Mouse (Mus musculus) intestine, embryonic 14.5 days (tissue): ENCODE measurements around the gene Furin. TPM values are rescaled to one million over a fixed set of nuclear protein-coding genes. Genes with fewer than 3 reads are reported as not detected.
A peak's percentile ranks its signal among the peaks of the same experiment; 100 is the strongest.

Experiments
- ATAC-seq: fragments of 200-750 bp; cut with Nextera tagmentation; replicated peaks from 2 replicates; pipeline ENCODE4 v1.8.0; 2017; ENCODE audit warnings: low read depth, moderate number of reproducible peaks, moderate TSS enrichment, moderate library complexity; ENCODE audit not compliant: low FRiP score, low TSS enrichment
- DNase-seq: peaks from one replicate; pipeline ENCODE4 v3.0.0-alpha.2; 2018; ENCODE audit warnings: low spot score
- H3K27ac ChIP-seq: fragments of 300-500 bp; sonication (generic); 2 replicates; pipeline ENCODE4 v1.5.1; 2014; ENCODE audit warnings: low read depth, mild to moderate bottlenecking, control low read depth
- H3K27me3 ChIP-seq: fragments of 300-500 bp; sonication (generic); replicated peaks from 2 replicates; pipeline ENCODE4 v1.6.1; 2014; ENCODE audit warnings: low read length, control low read depth; ENCODE audit not compliant: control insufficient read depth, insufficient read depth
- H3K36me3 ChIP-seq: fragments of 300-500 bp; sonication (generic); 2 replicates; pipeline ENCODE4 v1.6.1; 2014; ENCODE audit warnings: low read length, control low read depth; ENCODE audit not compliant: control insufficient read depth, insufficient read depth
- H3K4me1 ChIP-seq: fragments of 300-500 bp; sonication (generic); replicated peaks from 2 replicates; pipeline ENCODE4 v1.6.1; 2014; ENCODE audit warnings: low read length, control low read depth, mixed read lengths; ENCODE audit not compliant: control insufficient read depth, insufficient read depth
- H3K4me2 ChIP-seq: fragments of 300-500 bp; sonication (generic); 2 replicates; pipeline ENCODE4 v1.6.1; 2014; ENCODE audit warnings: low read length
- H3K4me3 ChIP-seq: fragments of 300-500 bp; sonication (generic); 2 replicates; pipeline ENCODE4 v1.5.1; 2014; ENCODE audit warnings: low read depth, low read length, control low read depth, mixed read lengths
- H3K9ac ChIP-seq: fragments of 300-500 bp; sonication (generic); 2 replicates; pipeline ENCODE4 v1.6.1; 2014; ENCODE audit warnings: mild to moderate bottlenecking, low read length
- H3K9me3 ChIP-seq: fragments of 300-500 bp; sonication (generic); 2 replicates; pipeline ENCODE4 v1.6.1; 2016; ENCODE audit warnings: low read length, control low read depth; ENCODE audit not compliant: control insufficient read depth
- WGBS: fragments of 180-500 bp; shearing (Covaris S2); extraction: QIAGEN DNeasy Blood & Tissue Kit; methylation state at CpG from one replicate; pipeline ENCODE4 v1.1.7; 2014; 5-methylcytosine and 5-hydroxymethylcytosine counted together
- polyA plus RNA-seq: library from polyadenylated mRNA; unstranded; fragments of >200 nt; fragmentation: Nextera tagmentation; extraction: Ambion mirVana; gene quantifications from 2 replicates; pipeline ENCODE4 v1.2.1, GENCODE M21; 2014

Furin gene
- polyA plus RNA-seq, 1 experiment from 2014 or later, result 10.3 TPM

- Histone ChIP-seq H3K4me3 (peak overlapping the region; percentile 16), H3K27me3 (no peaks in the 10 kb centered on the region), H3K4me1 (no peaks in the 10 kb centered on the region), H3K4me2 (peak overlapping the region; percentile 46), H3K36me3 (peaks cover 22% of the 10 kb centered on the region), H3K27ac (peak overlapping the region; percentile 35; the same call in 1 of the 2 replicates), H3K9me3 (no peaks in the 10 kb centered on the region), H3K9ac (peak overlapping the region; percentile 43)
- DNase-seq (no peak), ATAC-seq (no peak)
- 43% methylated on average over 17 of the region's 17 CpGs for WGBS
These were observed 18.1 kb downstream of the Furin start for GRCm38 (mm10) chr7:80387033-80387632.

- H3K4me3 ChIP-seq, result peak overlapping the region; percentile 16
- WGBS, result 40% methylated on average over 18 of the region's 18 CpGs
- no peaks in the 10 kb centered on the region for H3K9me3 ChIP-seq
- peak; percentile 98 for DNase-seq
- no peaks in the 10 kb centered on the region for H3K27me3 ChIP-seq
- H3K4me1 ChIP-seq, result no peaks in the 10 kb centered on the region
- peak; percentile 47; the same call in 1 of the 2 replicates for ATAC-seq
- peaks cover 14% of the 10 kb centered on the region for H3K36me3 ChIP-seq
- peak overlapping the region; percentile 43; the same call in 1 of the 2 replicates for H3K9ac ChIP-seq
- peak overlapping the region; percentile 46 for H3K4me2 ChIP-seq
- H3K27ac ChIP-seq, result no peak overlapping the region
These were observed 18.9 kb downstream of the Furin start for GRCm38 (mm10) chr7:80386235-80386930.

- Histone ChIP-seq H3K27me3 (no peaks in the 10 kb centered on the region), H3K9ac (no peak overlapping the region), H3K4me2 (no peak overlapping the region), H3K36me3 (no peaks in the 10 kb centered on the region), H3K9me3 (no peaks in the 10 kb centered on the region), H3K4me3 (no peak overlapping the region), H3K4me1 (no peaks in the 10 kb centered on the region), H3K27ac (no peak overlapping the region)
- ATAC-seq (no peak), DNase-seq (no peak)
- 72% methylated on average over 11 of the region's 11 CpGs for WGBS
These were observed 22.3 kb downstream of the Furin start for GRCm38 (mm10) chr7:80382919-80383318.

GRCm38 (mm10) chr7:80379531-80379930 lies 25.7 kb downstream of the Furin start:
- H3K36me3 ChIP-seq, result no peaks in the 10 kb centered on the region
- H3K9ac ChIP-seq, result no peak overlapping the region
- no peak overlapping the region for H3K4me2 ChIP-seq
- ATAC-seq (no peak), DNase-seq (no peak)
- no peaks in the 10 kb centered on the region for H3K4me1 ChIP-seq
- H3K27me3 ChIP-seq, result no peaks in the 10 kb centered on the region
- H3K9me3 ChIP-seq, result no peaks in the 10 kb centered on the region
- no peak overlapping the region for H3K27ac ChIP-seq
- WGBS, result 63% methylated on average over 13 of the region's 13 CpGs
- H3K4me3 ChIP-seq, result no peak overlapping the region

GRCm38 (mm10) chr7:80377471-80377870 lies 27.8 kb downstream of the Furin start:
- ATAC-seq, result no peak

GRCm38 (mm10) chr7:80376192-80376591 lies 29.0 kb downstream of the Furin start:
- H3K27me3 ChIP-seq, result no peaks in the 10 kb centered on the region
- no peak for ATAC-seq

More at GRCm38 (mm10) chr7:80377471-80377870, 27.8 kb downstream of the Furin start:
- Histone ChIP-seq H3K36me3 (no peaks in the 10 kb centered on the region), H3K9ac (no peak overlapping the region), H3K27me3 (no peaks in the 10 kb centered on the region), H3K9me3 (no peaks in the 10 kb centered on the region), H3K27ac (no peak overlapping the region), H3K4me3 (no peak overlapping the region), H3K4me1 (no peaks in the 10 kb centered on the region), H3K4me2 (no peak overlapping the region)
- peak; percentile 93 for DNase-seq
- WGBS, result 27% methylated on average over 6 of the region's 6 CpGs

GRCm38 (mm10) chr7:80375376-80376039 lies 29.7 kb downstream of the Furin start:
- H3K36me3 ChIP-seq, result no peaks in the 10 kb centered on the region
- no peaks in the 10 kb centered on the region for H3K9me3 ChIP-seq
- 76% methylated on average over 9 of the region's 9 CpGs for WGBS
- 0 out of 2 replicates have a peak, but pooled peaks cover 3% of the 10 kb centered on the region for H3K4me1 ChIP-seq
- H3K27me3 ChIP-seq, result no peaks in the 10 kb centered on the region
- no peak overlapping the region for H3K27ac ChIP-seq
- ATAC-seq, result no peak
- no peak overlapping the region for H3K4me2 ChIP-seq
- no peak for DNase-seq
- no peak overlapping the region for H3K9ac ChIP-seq
- no peak overlapping the region for H3K4me3 ChIP-seq

More at GRCm38 (mm10) chr7:80376192-80376591, 29.0 kb downstream of the Furin start:
- no peak overlapping the region for H3K27ac ChIP-seq
- H3K9me3 ChIP-seq, result no peaks in the 10 kb centered on the region
- H3K36me3 ChIP-seq, result no peaks in the 10 kb centered on the region
- DNase-seq, result no peak
- 0 out of 2 replicates have a peak, but pooled peaks cover 3% of the 10 kb centered on the region for H3K4me1 ChIP-seq
- 82% methylated on average over 10 of the region's 10 CpGs for WGBS
- no peak overlapping the region for H3K9ac ChIP-seq
- no peak overlapping the region for H3K4me2 ChIP-seq
- H3K4me3 ChIP-seq, result no peak overlapping the region

- ATAC-seq, result no peak
- Histone ChIP-seq H3K9me3 (no peaks in the 10 kb centered on the region), H3K4me3 (no peak overlapping the region), H3K27ac (no peak overlapping the region), H3K36me3 (no peaks in the 10 kb centered on the region), H3K4me1 (peaks cover 9% of the 10 kb centered on the region), H3K27me3 (no peaks in the 10 kb centered on the region), H3K4me2 (no peak overlapping the region), H3K9ac (no peak overlapping the region)
- 90% methylated on average over 3 of the region's 3 CpGs for WGBS
- no peak for DNase-seq
These were observed 30.5 kb downstream of the Furin start for GRCm38 (mm10) chr7:80374733-80375132.
